Mouse (Mus musculus) embryonic facial prominence, embryonic 10.5 days (tissue): ENCODE data around the gene Cntn3. TPM values are rescaled to one million over a fixed set of nuclear protein-coding genes. Genes with fewer than 3 reads are reported as not detected.

Experiments used
- DNase-seq: peaks from one replicate; pipeline ENCODE4 v3.0.0-alpha.2; 2017; ENCODE audit warnings: low spot score
- H3K27ac ChIP-seq: fragments of 300-500 bp; sonication (generic); replicated peaks from 2 replicates; pipeline ENCODE4 v1.5.1; 2016; ENCODE audit warnings: mild to moderate bottlenecking
- H3K27me3 ChIP-seq: fragments of 300-500 bp; sonication (generic); replicated peaks from 2 replicates; pipeline ENCODE4 v1.6.1; 2016; ENCODE audit warnings: low read depth, mild to moderate bottlenecking; ENCODE audit not compliant: poor library complexity, severe bottlenecking
- H3K36me3 ChIP-seq: fragments of 300-500 bp; sonication (generic); replicated peaks from 2 replicates; pipeline ENCODE4 v1.6.1; 2016; ENCODE audit warnings: mild to moderate bottlenecking, moderate library complexity
- H3K4me1 ChIP-seq: fragments of 300-500 bp; sonication (generic); 2 replicates; pipeline ENCODE4 v1.6.1; 2016
- H3K4me3 ChIP-seq: fragments of 300-500 bp; sonication (generic); 2 replicates; pipeline ENCODE4 v1.5.1; 2016; ENCODE audit warnings: mild to moderate bottlenecking, moderate library complexity
- H3K9me3 ChIP-seq: fragments of 300-500 bp; sonication (generic); 2 replicates; pipeline ENCODE4 v1.6.1; 2016; ENCODE audit warnings: mild to moderate bottlenecking
- WGBS: fragments of 180-500 bp; shearing (Covaris S2); methylation state at CpG from one replicate; pipeline ENCODE4 v1.1.7; 2016; 5-methylcytosine and 5-hydroxymethylcytosine counted together
- polyA plus RNA-seq: library from polyadenylated mRNA; unstranded; fragments of >200 nt; fragmentation: Nextera tagmentation; extraction: Ambion mirVana; gene quantifications from 2 replicates; pipeline ENCODE4 v1.2.1, GENCODE M21; 2016

Cntn3 gene
- polyA plus RNA-seq, 1 experiment from 2014 or later = 0.32 TPM

DNA sequence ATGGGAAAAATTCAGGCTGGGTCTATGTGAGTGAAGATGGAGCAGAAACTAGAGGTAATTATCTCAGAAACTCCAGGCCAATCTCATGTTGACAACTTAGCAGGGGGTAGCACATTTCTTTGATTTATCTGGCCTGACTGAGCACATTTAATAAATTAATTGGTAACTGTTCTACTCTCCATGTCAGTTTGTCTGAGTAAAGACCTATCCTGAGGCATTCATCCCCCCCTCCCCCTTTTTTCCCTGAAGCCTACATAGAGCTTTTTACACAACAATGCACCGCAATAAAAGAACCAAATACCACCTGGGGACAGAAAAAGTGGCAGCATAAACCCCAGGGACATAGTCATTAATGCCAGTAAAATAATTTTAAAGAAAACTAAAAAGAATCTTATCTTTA, 151.1 kb downstream of the Cntn3 start:
- Histone ChIP-seq H3K4me3 (no peak overlapping the region), H3K27ac (no peak overlapping the region), H3K9me3 (no peaks in the 10 kb centered on the region), H3K36me3 (no peaks in the 10 kb centered on the region), H3K4me1 (no peaks in the 10 kb centered on the region), H3K27me3 (no peaks in the 10 kb centered on the region)
- DNase-seq = no peak
- WGBS = 38% methylated on average over 1 of the region's 1 CpGs

- Histone ChIP-seq H3K27me3 (no peaks in the 10 kb centered on the region), H3K9me3 (no peaks in the 10 kb centered on the region), H3K27ac (no peak overlapping the region), H3K36me3 (no peaks in the 10 kb centered on the region), H3K4me3 (no peak overlapping the region), H3K4me1 (no peaks in the 10 kb centered on the region)
- no peak for DNase-seq
- WGBS = 90% methylated on average over 4 of the region's 4 CpGs
These were observed 184.3 kb downstream of the Cntn3 start for GRCm38 (mm10) chr6:102388590-102388989.

DNA sequence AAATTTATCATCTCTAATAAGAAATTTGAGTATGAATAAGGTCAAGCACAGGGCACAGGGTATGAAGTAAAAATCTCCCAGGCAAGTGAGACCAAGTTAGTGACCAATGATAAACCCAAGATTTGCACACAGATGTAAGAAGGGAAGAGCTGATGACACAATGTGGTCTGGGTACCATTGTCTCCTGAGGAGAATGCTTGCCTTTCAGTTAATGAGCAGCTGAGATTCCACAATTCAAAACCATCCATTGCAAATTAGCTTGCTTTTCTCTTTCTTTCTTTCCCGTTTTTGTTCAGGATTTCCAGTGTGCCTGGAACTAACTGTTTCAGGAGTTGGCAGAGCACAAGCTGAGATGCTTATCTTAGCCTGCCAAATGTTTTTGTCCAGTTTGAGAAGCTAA, 200.8 kb downstream of the Cntn3 start:
- Histone ChIP-seq H3K9me3 (no peaks in the 10 kb centered on the region), H3K27ac (no peak overlapping the region), H3K36me3 (no peaks in the 10 kb centered on the region), H3K4me3 (no peak overlapping the region), H3K4me1 (no peaks in the 10 kb centered on the region), H3K27me3 (no peaks in the 10 kb centered on the region)
- DNase-seq = no peak
- 24% methylated on average over 1 of the region's 1 CpGs for WGBS

GRCm38 (mm10) chr6:102363880-102364279, 209.0 kb downstream of the Cntn3 start:
- Histone ChIP-seq H3K27ac (no peak overlapping the region), H3K9me3 (no peaks in the 10 kb centered on the region), H3K4me3 (no peak overlapping the region), H3K4me1 (no peaks in the 10 kb centered on the region), H3K27me3 (no peaks in the 10 kb centered on the region), H3K36me3 (no peaks in the 10 kb centered on the region)
- no peak for DNase-seq

GRCm38 (mm10) chr6:102363291-102363832, 209.5 kb downstream of the Cntn3 start:
- Histone ChIP-seq H3K4me1 (no peaks in the 10 kb centered on the region), H3K27ac (no peak overlapping the region), H3K36me3 (no peaks in the 10 kb centered on the region), H3K4me3 (no peak overlapping the region), H3K27me3 (no peaks in the 10 kb centered on the region), H3K9me3 (no peaks in the 10 kb centered on the region)
- no peak for DNase-seq
- WGBS = 85% methylated on average over 3 of the region's 3 CpGs

DNA sequence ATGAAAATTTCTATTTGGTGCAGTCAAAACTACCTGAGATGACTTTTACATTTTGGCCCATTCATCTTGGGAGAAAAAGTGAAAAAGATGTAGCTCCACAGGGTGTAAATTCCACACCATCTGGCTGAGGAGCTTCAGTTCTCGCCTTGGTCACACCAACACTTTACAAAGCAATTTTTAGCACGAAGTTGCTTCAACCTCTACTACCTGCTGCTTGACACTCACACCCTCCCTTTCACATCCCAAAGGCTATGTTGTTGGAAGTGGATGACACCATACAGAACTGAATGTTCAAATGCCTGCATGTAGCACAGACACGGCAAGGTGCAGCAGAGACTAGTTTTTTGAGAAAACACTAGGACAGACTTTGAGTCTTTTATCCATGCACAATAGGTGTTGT, 240.8 kb downstream of the Cntn3 start:
- no peak overlapping the region for H3K27ac ChIP-seq
- no peak for DNase-seq
- no peaks in the 10 kb centered on the region for H3K36me3 ChIP-seq
- no peak overlapping the region for H3K4me3 ChIP-seq
- H3K27me3 ChIP-seq = no peaks in the 10 kb centered on the region
- 80% methylated on average over 3 of the region's 3 CpGs for WGBS
- H3K4me1 ChIP-seq = no peaks in the 10 kb centered on the region
- H3K9me3 ChIP-seq = no peaks in the 10 kb centered on the region

- H3K27ac ChIP-seq = no peak overlapping the region
- no peak overlapping the region for H3K4me3 ChIP-seq
- H3K36me3 ChIP-seq = no peaks in the 10 kb centered on the region
- no peaks in the 10 kb centered on the region for H3K9me3 ChIP-seq
- no peak for DNase-seq
- 84% methylated on average over 2 of the region's 2 CpGs for WGBS
- no peaks in the 10 kb centered on the region for H3K27me3 ChIP-seq
- no peaks in the 10 kb centered on the region for H3K4me1 ChIP-seq
These were observed 246.2 kb downstream of the Cntn3 start for GRCm38 (mm10) chr6:102326711-102327110.

DNA sequence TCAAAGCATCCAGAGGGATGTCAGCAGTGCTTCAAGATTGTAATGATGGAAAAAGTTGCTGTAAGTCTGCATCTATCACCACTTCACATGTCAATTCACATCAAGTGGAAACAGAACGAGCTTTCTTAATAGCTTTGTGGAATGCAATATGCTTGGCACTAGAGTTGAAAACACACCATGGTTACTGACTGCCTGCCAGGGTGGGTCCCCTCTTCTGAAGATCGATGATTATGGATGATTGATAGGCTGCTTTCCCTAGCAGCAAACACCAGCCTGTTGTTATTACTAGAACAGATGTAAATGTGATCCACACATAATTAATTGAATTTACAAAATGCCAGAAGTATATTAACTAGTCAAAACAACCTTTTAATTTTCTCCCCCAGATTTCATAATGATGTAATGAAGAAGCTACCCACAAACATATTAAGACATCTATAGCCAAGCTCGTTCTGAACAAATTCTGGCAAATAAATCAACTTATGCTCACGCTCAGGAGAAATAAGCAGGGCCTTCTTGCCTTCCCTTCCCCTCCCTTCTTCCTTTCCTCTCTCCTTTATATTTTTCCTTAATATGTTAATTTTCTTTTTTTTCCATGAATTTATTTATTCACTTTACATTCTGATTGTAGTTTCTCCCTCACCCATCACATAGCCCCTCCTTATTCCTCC, 250.2 kb downstream of the Cntn3 start:
- Histone ChIP-seq H3K9me3 (no peaks in the 10 kb centered on the region), H3K4me1 (no peaks in the 10 kb centered on the region), H3K27ac (no peak overlapping the region), H3K4me3 (no peak overlapping the region), H3K27me3 (no peaks in the 10 kb centered on the region), H3K36me3 (no peaks in the 10 kb centered on the region)
- 80% methylated on average over 4 of the region's 4 CpGs for WGBS
- no peak for DNase-seq

GRCm38 (mm10) chr6:102319755-102320154, 253.1 kb downstream of the Cntn3 start:
- Histone ChIP-seq H3K4me1 (no peaks in the 10 kb centered on the region), H3K27ac (no peak overlapping the region), H3K4me3 (no peak overlapping the region), H3K9me3 (no peaks in the 10 kb centered on the region), H3K27me3 (no peaks in the 10 kb centered on the region), H3K36me3 (no peaks in the 10 kb centered on the region)
- 79% methylated on average over 3 of the region's 3 CpGs for WGBS
- DNase-seq = no peak

- DNase-seq = no peak
- no peaks in the 10 kb centered on the region for H3K36me3 ChIP-seq
- H3K27me3 ChIP-seq = no peaks in the 10 kb centered on the region
- no peaks in the 10 kb centered on the region for H3K4me1 ChIP-seq
- H3K4me3 ChIP-seq = no peak overlapping the region
- H3K9me3 ChIP-seq = no peaks in the 10 kb centered on the region
- 73% methylated on average over 2 of the region's 2 CpGs for WGBS
- no peak overlapping the region for H3K27ac ChIP-seq
These were observed 290.0 kb downstream of the Cntn3 start for GRCm38 (mm10) chr6:102282889-102283288.

DNA sequence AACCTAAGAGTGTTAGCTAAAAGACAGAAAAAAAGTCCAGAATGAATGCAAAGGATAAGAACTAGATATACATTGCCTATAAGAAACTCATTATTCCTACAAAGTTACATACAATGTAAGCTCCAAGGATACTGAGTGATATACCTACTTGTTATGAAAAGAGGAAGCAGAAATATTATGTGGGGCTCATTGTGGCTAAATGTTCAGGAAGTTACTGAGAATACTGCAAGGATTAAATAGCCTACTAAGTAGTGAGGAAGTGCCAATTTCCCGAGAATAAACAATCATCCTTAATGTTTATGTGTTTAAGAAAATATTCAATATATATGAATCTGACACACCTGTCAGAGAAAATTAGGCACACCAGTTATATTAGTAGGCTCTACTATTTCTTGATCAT, 341.9 kb downstream of the Cntn3 start:
- Histone ChIP-seq H3K4me1 (no peaks in the 10 kb centered on the region), H3K36me3 (no peaks in the 10 kb centered on the region), H3K4me3 (no peak overlapping the region), H3K27ac (no peak overlapping the region), H3K27me3 (no peaks in the 10 kb centered on the region), H3K9me3 (no peaks in the 10 kb centered on the region)
- DNase-seq = no peak
- 79% methylated on average over 1 of the region's 1 CpGs for WGBS

DNA sequence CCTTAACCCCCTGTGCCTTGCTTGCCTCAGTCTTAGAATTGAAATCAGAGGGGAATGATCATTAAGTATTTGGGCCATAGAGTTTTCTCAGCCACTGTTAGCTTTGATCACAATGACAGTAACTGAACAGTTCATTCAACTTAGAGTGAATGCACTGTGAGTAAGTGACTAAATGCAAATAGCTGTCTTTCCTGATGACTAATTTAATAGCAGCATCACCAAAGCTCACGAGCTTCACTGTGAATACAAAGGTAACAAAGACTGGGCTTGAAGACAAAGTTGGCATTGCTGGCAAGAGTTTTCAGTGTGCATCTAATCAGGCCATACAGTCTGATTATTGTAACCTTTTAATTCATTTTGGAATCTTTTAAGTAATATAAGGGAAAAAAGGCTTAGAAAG, 386.6 kb downstream of the Cntn3 start:
- H3K36me3 ChIP-seq = no peaks in the 10 kb centered on the region
- no peaks in the 10 kb centered on the region for H3K9me3 ChIP-seq
- H3K4me3 ChIP-seq = no peak overlapping the region
- DNase-seq = no peak
- no peaks in the 10 kb centered on the region for H3K4me1 ChIP-seq
- WGBS = 58% methylated on average over 1 of the region's 1 CpGs
- H3K27me3 ChIP-seq = no peaks in the 10 kb centered on the region
- no peak overlapping the region for H3K27ac ChIP-seq

DNA sequence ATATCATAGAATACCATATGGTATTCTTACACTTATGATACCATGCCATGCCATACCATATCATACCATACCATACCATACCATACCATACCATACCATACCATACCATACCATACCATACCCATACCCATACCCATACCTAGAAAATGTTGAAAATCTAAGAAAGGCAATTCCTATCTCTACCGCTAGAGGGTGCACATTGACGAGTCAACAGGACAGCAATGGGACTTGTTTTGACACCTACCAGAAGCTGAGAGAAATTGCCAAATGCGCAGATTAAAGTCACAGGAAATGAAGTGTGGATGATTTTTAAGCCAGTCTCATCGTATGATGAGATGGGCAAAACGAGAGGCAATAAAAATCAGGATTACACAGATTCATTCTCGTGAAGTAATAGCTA, 402.0 kb downstream of the Cntn3 start:
- Histone ChIP-seq H3K27ac (no peak overlapping the region), H3K36me3 (no peaks in the 10 kb centered on the region), H3K4me1 (no peaks in the 10 kb centered on the region), H3K4me3 (no peak overlapping the region), H3K27me3 (no peaks in the 10 kb centered on the region), H3K9me3 (no peaks in the 10 kb centered on the region)
- no peak for DNase-seq
- 42% methylated on average over 6 of the region's 6 CpGs for WGBS
